Mouse (Mus musculus) left cerebral cortex, adult 2 months (tissue): ENCODE data around the gene Lamtor2. TPM values are rescaled to one million over a fixed set of nuclear protein-coding genes. Genes with fewer than 3 reads are reported as not detected.

Experiments
- DNase-seq, 2 experiments: peaks; one replicate each; pipeline ENCODE4 v3.0.0; 2021 to 2022; ENCODE audit warnings: low spot score in 2 of 2, mixed read lengths in 1 of 2; ENCODE audit errors: extremely low spot score in 1 of 2
- H3K27ac ChIP-seq: fragments of 200-600 bp; 2 replicates; pipeline ENCODE4 v1.8.1; 2022
- H3K4me3 ChIP-seq: fragments of 200-600 bp; 2 replicates; pipeline ENCODE4 v1.8.1; 2022
- CTCF ChIP-seq: fragments of 200-600 bp; IDR thresholded peaks from 2 replicates; pipeline ENCODE4 v1.8.1; 2022; ENCODE audit warnings: antibody characterized with exemption, mild to moderate bottlenecking, moderate library complexity
- intact Hi-C: fragments of 180-260 bp; cut with DNase I; formaldehyde crosslinking; loops from one replicate; pipeline ENCODE4 v1.15.1; 2025
- total RNA-seq, 2 experiments: library from RNA; stranded (reverse); gene quantifications; 2 replicates each; pipeline ENCODE4 v1.2.3; 2021

Lamtor2 gene
- total RNA-seq, 2 experiments from 2014 or later, result 98.3 to 99.1 TPM

DNA sequence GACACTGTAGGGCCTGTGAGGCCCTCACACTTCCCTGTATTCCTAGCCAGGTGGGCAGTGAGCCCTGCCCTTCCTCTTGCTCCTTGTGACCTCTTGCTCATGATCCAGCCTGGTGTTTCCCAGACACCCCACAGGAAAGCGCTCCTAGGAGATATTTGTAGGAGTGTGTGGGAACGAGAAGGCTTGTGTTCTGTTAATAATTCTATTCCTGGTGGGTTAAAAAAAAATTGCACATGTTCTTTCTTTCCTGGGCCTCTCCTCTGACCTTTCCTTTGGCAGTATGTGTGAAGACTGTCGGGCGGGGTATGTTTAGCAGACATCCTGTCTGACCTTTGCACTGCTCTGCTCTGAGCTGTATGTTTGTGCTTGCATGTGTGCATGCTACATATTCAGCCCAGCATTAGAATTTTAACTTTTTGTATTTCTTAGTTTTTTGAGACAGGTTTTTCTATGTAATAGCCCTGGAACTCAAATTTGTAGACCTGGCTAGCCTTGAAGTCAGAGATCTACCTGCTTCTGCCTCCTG lies 13.7 kb upstream of the Lamtor2 start:
- no peak for TF ChIP-seq CTCF
- no peak overlapping the region for H3K4me3 ChIP-seq

GRCm38 (mm10) chr3:88566116-88566515 lies 13.2 kb upstream of the Lamtor2 start:
- no peak for DNase-seq
- intact Hi-C loops, result no loop called here
- no peak for TF ChIP-seq CTCF
- Histone ChIP-seq H3K27ac (no peak overlapping the region), H3K4me3 (no peak overlapping the region)

More for the DNA sequence above, 13.7 kb upstream of the Lamtor2 start:
- H3K27ac ChIP-seq, result no peak overlapping the region
- intact Hi-C loops, result no loop called here
- DNase-seq, result no peak

DNA sequence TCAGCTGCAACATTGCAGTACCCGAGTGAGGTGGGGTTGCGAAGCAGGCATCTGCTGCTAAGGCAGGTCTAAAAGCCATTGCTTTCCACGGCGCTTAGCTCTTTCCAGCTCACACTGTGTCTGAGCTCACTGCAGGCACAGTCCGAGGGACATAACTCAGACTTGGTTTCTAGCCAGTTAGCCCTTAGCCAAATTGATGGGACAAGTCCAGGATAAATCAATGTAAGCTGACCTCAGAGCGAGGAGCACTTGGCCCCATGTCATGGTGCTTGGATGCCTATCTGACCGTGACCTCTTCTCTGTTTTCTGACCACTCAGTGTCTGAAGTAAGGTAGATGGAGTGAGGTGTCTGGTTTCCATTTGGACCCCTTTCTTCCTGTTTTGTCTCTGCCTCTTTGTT lies 11.1 kb upstream of the Lamtor2 start:
- no peak overlapping the region for H3K27ac ChIP-seq
- TF ChIP-seq CTCF, result no peak
- DNase-seq, result no peak
- intact Hi-C loops, result no loop called here
- H3K4me3 ChIP-seq, result no peak overlapping the region

DNA sequence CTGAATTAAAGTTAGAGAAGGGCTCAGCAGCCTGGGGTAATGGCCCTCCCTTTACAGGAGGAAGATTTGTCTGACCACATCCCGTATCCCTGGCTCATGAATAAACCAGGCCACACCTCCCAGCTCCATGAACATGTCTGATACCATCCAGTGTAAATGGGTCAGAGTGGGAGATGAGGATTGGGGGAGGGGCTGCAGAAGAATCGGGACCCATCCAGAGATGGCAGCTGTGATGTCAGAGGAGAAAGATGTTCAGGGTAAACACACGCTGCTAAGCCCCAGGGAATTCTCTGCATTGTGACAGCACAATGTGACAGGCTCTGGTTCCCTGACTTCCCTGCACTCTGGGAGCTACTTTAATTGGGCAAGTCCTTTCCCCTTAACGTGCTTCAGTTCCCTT lies 10.6 kb upstream of the Lamtor2 start:
- H3K27ac ChIP-seq, result no peak overlapping the region
- no peak for DNase-seq
- intact Hi-C loops, result no loop called here
- no peak for TF ChIP-seq CTCF
- H3K4me3 ChIP-seq, result no peak overlapping the region

DNA sequence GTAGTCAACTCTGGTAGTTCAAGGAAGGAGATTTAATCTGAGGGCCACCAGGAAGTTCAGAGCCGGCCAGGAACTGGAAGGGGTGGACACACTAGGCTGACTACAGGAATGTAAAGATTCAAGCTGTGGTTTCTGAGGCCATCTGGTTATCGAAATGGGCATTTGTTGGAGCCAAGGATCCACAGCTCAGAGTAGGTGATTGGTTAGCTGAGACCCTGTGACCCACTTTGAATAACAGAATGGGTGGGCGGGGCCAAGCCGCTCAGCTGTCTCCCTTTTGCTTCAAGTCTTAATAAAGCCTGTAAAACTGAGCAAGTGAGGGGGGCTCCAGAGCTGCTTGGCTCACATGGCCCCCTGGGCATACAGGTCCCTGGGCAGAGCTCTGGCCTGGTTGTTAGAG lies 9.1 kb upstream of the Lamtor2 start:
- DNase-seq, result no peak
- intact Hi-C loops, result no loop called here
- Histone ChIP-seq H3K4me3 (no peak overlapping the region), H3K27ac (no peak overlapping the region)
- no peak for TF ChIP-seq CTCF

DNA sequence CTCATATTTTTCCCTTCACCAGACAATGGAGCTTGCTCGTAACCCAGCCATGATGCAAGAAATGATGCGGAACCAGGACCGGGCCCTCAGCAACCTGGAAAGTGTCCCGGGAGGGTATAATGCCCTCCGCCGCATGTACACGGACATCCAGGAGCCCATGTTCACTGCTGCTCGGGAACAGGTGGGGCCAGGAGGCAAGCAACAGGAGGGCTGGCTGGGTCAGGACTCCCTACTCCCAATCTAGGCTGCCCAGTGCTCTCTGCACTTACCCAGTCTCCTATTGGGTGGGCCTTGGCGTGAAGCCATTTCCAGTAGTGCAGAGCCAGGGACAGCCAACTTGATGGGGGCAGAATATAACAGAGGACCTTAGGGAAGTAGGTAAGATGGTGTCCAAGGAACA lies 6.7 kb upstream of the Lamtor2 start:
- H3K27ac ChIP-seq, result no peak overlapping the region
- intact Hi-C loops, result no loop called here
- no peak for DNase-seq
- no peak for TF ChIP-seq CTCF
- no peak overlapping the region for H3K4me3 ChIP-seq

- intact Hi-C loops, result no loop called here
- DNase-seq, result no peak
- no peak overlapping the region for H3K4me3 ChIP-seq
- TF ChIP-seq CTCF, result no peak
- H3K27ac ChIP-seq, result no peak overlapping the region
Measured at GRCm38 (mm10) chr3:88556616-88557015, 3.7 kb upstream of the Lamtor2 start.

DNA sequence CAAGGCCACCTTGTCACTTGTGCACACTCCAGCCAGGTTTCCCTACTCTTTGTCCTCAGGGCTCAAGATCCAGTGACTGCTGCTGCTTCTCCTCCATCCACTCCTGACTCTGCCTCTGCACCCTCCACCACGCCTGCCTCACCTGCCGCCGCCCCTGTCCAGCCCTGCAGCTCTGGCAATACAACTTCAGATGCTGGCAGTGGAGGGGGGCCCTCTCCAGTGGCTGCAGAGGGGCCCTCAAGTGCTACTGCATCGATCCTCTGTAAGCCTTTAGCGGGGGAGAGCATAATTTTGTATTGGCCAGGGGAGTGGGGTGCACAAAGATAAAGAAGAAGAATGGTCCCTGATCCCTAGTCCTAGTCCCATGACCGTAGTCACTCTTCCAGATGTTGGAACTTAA lies 2.9 kb upstream of the Lamtor2 start:
- H3K4me3 ChIP-seq, result no peak overlapping the region
- intact Hi-C loops, result no loop called here

GRCm38 (mm10) chr3:88555069-88555605 lies 2.3 kb upstream of the Lamtor2 start:
- intact Hi-C loops, result no loop called here
- Histone ChIP-seq H3K27ac (no peak overlapping the region), H3K4me3 (no peak overlapping the region)
- TF ChIP-seq CTCF, result no peak
- DNase-seq, result no peak

More for the DNA sequence above, 2.9 kb upstream of the Lamtor2 start:
- TF ChIP-seq CTCF, result no peak
- H3K27ac ChIP-seq, result no peak overlapping the region
- no peak for DNase-seq

DNA sequence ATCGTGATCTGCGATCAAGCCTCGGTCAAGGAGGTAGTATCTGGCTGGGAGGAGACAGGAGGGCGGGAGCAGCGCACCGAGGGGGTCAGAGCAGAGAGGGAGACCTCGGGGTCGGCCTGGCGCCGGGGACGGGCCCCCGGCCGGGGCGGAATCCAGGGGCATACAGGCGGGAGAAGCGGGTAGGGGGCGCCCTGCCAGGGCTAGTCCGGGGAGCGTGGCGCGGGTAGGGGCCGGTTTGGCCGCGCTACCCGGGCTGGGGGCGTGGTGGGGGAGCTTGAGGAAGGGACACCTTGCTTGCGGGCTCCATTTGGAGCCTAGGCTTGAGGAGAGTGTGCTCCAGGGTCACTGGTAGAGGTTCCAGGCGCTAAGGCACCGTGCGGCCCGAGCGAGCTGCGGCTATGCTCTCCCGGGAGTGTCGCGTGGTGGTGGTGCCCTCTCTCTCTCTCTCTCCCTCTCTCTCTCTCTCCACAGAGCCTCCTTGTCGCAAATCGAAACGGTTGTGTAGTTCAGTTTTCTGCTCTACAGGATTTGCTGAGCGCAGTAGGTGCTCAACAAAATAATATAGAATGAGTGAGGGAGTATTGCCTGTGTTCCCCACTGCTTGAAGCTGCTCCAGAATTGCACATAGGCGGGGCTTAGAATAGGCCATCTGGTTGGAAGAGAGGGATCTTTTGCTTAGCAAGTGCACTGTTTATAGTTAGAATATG lies 1.2 kb upstream of the Lamtor2 start:
- DNase-seq, result peak; percentile 62 to 64
- no peak for TF ChIP-seq CTCF
- peak overlapping the region; percentile 97 for H3K27ac ChIP-seq
- intact Hi-C loops, result no loop called here
- H3K4me3 ChIP-seq, result peak overlapping the region; percentile 94

DNA sequence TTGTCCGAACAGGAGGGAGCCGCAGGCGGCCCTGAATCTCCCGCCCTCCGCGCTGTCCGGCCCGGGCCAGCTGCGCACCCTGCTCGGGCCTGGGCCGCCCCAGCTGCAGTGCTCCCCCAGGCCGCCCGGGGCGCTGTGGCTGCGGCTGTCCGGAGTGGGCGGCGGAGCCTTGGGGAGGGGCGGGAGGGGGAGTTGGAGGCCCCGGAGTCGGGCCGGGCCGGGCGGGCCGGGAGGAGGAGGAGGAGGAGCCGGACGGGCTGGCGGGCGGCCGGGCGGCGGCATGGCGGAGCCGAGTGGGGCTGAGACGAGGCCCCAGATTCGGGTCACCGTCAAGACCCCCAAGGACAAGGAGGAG lies 628 bp upstream of the Lamtor2 start, which contains the start of gene Ubqln4:
TSS of gene Ubqln4 (plus strand) at position 234 of the 355 bp plus-strand sequence.
- Histone ChIP-seq H3K4me3 (peak within 1 kb of the TSS; percentile 94), H3K27ac (peak within 1 kb of the TSS; percentile 97)
- DNase-seq, result peak; percentile 90 to 93
- TF ChIP-seq CTCF, result peak; percentile 83
- intact Hi-C loops, result no loop called here

DNA sequence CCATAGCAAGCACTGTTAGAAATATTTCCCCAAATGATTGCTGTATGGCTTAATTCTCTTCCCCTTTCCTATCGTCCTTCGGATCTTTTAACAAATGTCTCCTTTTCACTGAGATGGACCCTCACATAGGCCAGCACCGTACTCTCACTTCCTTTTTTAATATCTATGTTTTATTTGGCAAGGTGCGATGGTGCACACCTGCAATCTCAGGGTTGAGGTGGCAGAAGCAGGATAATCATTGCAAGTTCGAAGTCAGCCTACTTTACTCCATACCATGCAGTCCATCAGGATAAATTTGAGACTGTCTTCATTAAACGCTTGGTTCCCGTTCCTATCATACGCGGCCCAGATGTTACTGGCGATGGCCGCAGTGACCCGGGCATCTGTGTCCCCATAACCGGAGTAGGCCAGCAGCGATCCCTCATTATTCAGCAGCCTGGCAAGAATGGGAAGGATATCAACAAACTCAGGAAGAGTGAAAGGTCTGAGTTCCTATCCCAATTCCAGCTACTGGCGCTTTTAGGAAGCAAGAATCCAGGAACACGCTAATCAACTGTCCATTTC lies 710 bp downstream of the Lamtor2 start:
- Histone ChIP-seq H3K27ac (peak overlapping the region; percentile 83), H3K4me3 (peak overlapping the region; percentile 94)
- intact Hi-C loops, result no loop called here
- no peak for TF ChIP-seq CTCF
- DNase-seq, result no peak
